Mouse (Mus musculus) embryonic facial prominence, embryonic 13.5 days (tissue): Measurements from ENCODE around the gene Fam240a. TPM values are rescaled to one million over a fixed set of nuclear protein-coding genes. Genes with fewer than 3 reads are reported as not detected.

Experiments
- ATAC-seq: fragments of 200-750 bp; cut with Nextera tagmentation; 2 replicates; pipeline ENCODE4 v1.8.0; 2017; ENCODE audit warnings: low read depth; ENCODE audit not compliant: insufficient number of reproducible peaks, insufficient read depth, low FRiP score, low TSS enrichment
- H3K27ac ChIP-seq: fragments of 300-500 bp; sonication (generic); 2 replicates; pipeline ENCODE4 v1.5.1; 2015; ENCODE audit warnings: moderate library complexity, mild to moderate bottlenecking, inconsistent platforms
- H3K27me3 ChIP-seq: fragments of 300-500 bp; sonication (generic); 2 replicates; pipeline ENCODE4 v1.6.1; 2015; ENCODE audit warnings: mild to moderate bottlenecking, inconsistent platforms
- H3K36me3 ChIP-seq: fragments of 300-500 bp; sonication (generic); 2 replicates; pipeline ENCODE4 v1.6.1; 2015; ENCODE audit warnings: mild to moderate bottlenecking, inconsistent platforms
- H3K4me1 ChIP-seq: fragments of 300-500 bp; sonication (generic); 2 replicates; pipeline ENCODE4 v1.6.1; 2015; ENCODE audit warnings: inconsistent platforms
- H3K4me2 ChIP-seq: fragments of 300-500 bp; sonication (generic); 2 replicates; pipeline ENCODE4 v1.6.1; 2015; ENCODE audit warnings: moderate library complexity, mild to moderate bottlenecking, inconsistent platforms
- H3K4me3 ChIP-seq: fragments of 300-500 bp; sonication (generic); 2 replicates; pipeline ENCODE4 v1.5.1; 2015; ENCODE audit warnings: mild to moderate bottlenecking, inconsistent platforms
- H3K9ac ChIP-seq: fragments of 300-500 bp; sonication (generic); 2 replicates; pipeline ENCODE4 v1.6.1; 2015; ENCODE audit warnings: mild to moderate bottlenecking, inconsistent platforms
- H3K9me3 ChIP-seq: fragments of 300-500 bp; sonication (generic); 2 replicates; pipeline ENCODE4 v1.6.1; 2016; ENCODE audit warnings: inconsistent platforms
- WGBS: fragments of 180-500 bp; shearing (Covaris S2); methylation state at CpG from one replicate; pipeline ENCODE4 v1.1.7; 2015; ENCODE audit warnings: mixed read lengths; 5-methylcytosine and 5-hydroxymethylcytosine counted together
- polyA plus RNA-seq: library from polyadenylated mRNA; unstranded; fragments of >200 nt; fragmentation: Nextera tagmentation; extraction: Ambion mirVana; gene quantifications from 2 replicates; pipeline ENCODE4 v1.2.1, GENCODE M21; 2015

The Fam240a gene
- polyA plus RNA-seq, 1 experiment from 2014 or later = not detected

DNA sequence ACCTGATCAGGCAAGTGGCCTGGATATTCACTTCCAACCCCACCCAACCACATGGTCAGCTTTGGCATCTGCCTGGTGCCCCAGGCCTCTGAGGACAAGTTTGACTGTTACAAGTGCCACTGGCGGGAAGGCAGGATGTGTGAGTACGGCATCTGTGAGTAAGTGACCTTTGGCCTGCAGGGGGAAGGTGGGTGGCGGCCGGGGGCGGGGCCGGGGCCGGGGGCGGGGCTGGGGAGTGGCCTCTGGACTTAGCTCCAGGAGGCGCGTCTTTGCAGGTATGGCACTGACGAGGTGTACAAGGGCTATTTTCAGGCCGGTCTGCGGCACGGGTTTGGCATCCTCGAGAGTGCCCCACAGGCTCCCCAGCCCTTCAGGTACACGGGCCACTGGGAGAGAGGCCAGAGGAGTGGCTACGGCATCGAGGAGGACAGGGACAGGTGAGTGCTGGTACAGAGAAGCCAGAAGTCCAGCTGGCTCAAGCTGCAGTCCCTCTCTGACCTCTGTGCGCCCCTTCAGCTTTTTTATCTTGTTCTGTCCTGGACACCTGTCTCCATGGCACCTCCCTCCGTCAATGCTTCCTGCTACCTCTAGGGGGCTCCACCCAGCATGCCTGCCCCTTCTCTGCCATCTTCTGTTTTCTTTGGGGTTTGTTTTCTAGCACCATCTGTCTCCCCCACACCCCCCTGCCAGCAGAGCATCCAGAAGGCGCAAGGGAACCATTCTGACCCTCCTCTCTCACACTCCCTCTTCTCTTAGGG, 26.5 kb downstream of the Fam240a start:
- H3K4me1 ChIP-seq = peaks cover 5% of the 10 kb centered on the region; the same call in 1 of the 2 replicates
- no peak for ATAC-seq
- no peak overlapping the region for H3K4me2 ChIP-seq
- WGBS = 9% methylated on average over 21 of the region's 21 CpGs
- H3K4me3 ChIP-seq = no peak overlapping the region
- no peaks in the 10 kb centered on the region; the same call in 1 of the 2 replicates for H3K27me3 ChIP-seq
- no peak overlapping the region for H3K9ac ChIP-seq
- no peak overlapping the region for H3K27ac ChIP-seq
- H3K9me3 ChIP-seq = no peaks in the 10 kb centered on the region
- H3K36me3 ChIP-seq = no peaks in the 10 kb centered on the region

GRCm38 (mm10) chr9:110888935-110889334, 27.7 kb downstream of the Fam240a start:
- Histone ChIP-seq H3K9ac (no peak overlapping the region), H3K4me2 (no peak overlapping the region), H3K27ac (no peak overlapping the region), H3K4me3 (no peak overlapping the region), H3K4me1 (peaks cover 5% of the 10 kb centered on the region; the same call in 1 of the 2 replicates), H3K27me3 (no peaks in the 10 kb centered on the region), H3K9me3 (no peaks in the 10 kb centered on the region), H3K36me3 (no peaks in the 10 kb centered on the region)
- no peak for ATAC-seq
- WGBS = 90% methylated on average over 14 of the region's 14 CpGs

GRCm38 (mm10) chr9:110887388-110888303, 29.0 kb downstream of the Fam240a start:
- no peak overlapping the region for H3K9ac ChIP-seq
- no peak for ATAC-seq
- H3K27ac ChIP-seq = no peak overlapping the region
- no peaks in the 10 kb centered on the region for H3K36me3 ChIP-seq
- WGBS = 60% methylated on average over 9 of the region's 9 CpGs
- peaks cover 5% of the 10 kb centered on the region; the same call in 1 of the 2 replicates for H3K4me1 ChIP-seq
- no peak overlapping the region for H3K4me2 ChIP-seq
- H3K4me3 ChIP-seq = no peak overlapping the region
- no peaks in the 10 kb centered on the region for H3K27me3 ChIP-seq
- H3K9me3 ChIP-seq = no peaks in the 10 kb centered on the region

GRCm38 (mm10) chr9:110881953-110882352, 34.7 kb downstream of the Fam240a start:
- Histone ChIP-seq H3K27me3 (peaks cover 46% of the 10 kb centered on the region), H3K4me1 (peaks cover 16% of the 10 kb centered on the region), H3K36me3 (no peaks in the 10 kb centered on the region), H3K4me2 (no peak overlapping the region), H3K27ac (no peak overlapping the region), H3K4me3 (no peak overlapping the region), H3K9me3 (no peaks in the 10 kb centered on the region), H3K9ac (no peak overlapping the region)
- 71% methylated on average over 7 of the region's 7 CpGs for WGBS
- ATAC-seq = no peak

DNA sequence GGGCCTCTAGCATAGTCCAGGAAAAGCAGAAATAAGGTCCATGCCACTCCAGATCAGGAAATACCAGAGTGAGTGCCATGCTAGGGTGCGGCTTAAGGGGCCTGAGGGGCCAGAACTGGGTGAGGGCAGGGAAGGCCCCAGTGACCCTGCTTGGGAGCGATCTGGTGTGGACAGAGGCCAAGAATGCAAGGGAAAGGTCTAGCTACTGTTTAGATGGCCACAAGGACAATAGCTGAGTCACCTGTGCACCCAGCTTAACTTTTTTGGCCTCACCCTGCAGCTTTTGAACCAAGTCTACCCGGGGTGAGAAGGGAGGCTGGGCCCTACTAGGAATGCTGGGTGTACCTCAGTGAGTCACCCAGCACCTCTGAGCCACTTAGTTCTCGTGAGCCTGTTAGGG, 35.9 kb downstream of the Fam240a start:
- Histone ChIP-seq H3K36me3 (no peaks in the 10 kb centered on the region), H3K9me3 (no peaks in the 10 kb centered on the region), H3K9ac (peak overlapping the region; percentile 77), H3K4me1 (peaks cover 16% of the 10 kb centered on the region), H3K27me3 (peaks cover 46% of the 10 kb centered on the region), H3K27ac (no peak overlapping the region), H3K4me2 (peak overlapping the region; percentile 93), H3K4me3 (peak overlapping the region; percentile 60)
- 79% methylated on average over 4 of the region's 4 CpGs for WGBS
- no peak for ATAC-seq

DNA sequence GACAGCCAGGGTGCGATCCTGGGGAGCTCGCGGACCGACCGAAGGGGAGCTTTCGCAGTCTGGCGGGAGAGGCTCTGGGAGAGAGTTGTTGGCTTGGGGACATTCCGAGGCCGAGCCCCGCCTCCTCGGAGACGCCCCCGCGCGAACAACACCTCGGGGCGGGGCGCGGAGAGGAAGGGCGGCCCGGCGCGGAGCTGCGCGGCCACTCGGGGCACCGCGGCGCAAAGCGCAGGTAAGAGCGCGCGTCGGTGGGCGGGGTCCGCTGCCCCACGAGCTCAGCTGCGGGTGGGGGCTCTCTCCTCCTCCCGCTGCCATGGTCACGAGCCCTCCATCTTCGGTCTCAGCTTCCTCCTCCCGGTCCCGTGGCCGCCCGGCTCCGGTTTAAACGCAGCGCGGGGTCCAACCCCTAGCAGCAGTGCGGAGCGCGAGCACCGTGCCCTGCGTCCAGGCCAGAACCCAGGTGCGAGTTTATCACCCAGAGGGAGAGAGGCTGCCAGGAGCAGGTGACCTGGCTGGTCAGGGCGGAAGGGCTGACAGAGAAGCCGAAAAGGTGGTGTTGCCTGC, 36.6 kb downstream of the Fam240a start, which contains the start of gene Tmie:
Gene Tmie, minus strand, starts transcription at position 116 of the 564 bp plus-strand sequence.
- H3K9me3 ChIP-seq = no peaks in the 10 kb centered on the region
- ATAC-seq = peak; percentile 49
- H3K4me1 ChIP-seq = peaks cover 20% of the 10 kb centered on the region
- WGBS = under 1% methylated on average over 49 of the region's 57 CpGs
- peaks cover 46% of the 10 kb centered on the region for H3K27me3 ChIP-seq
- H3K4me3 ChIP-seq = peak within 1 kb of the TSS; percentile 60
- H3K4me2 ChIP-seq = peak within 1 kb of the TSS; percentile 93
- H3K36me3 ChIP-seq = no peaks in the 10 kb centered on the region
- peak within 1 kb of the TSS; percentile 77 for H3K9ac ChIP-seq
- no peak within 1 kb of the TSS for H3K27ac ChIP-seq

- WGBS = 11% methylated on average over 12 of the region's 12 CpGs
- peaks cover 28% of the 10 kb centered on the region for H3K4me1 ChIP-seq
- no peaks in the 10 kb centered on the region for H3K36me3 ChIP-seq
- no peak within 1 kb of the TSS for H3K27ac ChIP-seq
- peak within 1 kb of the TSS; percentile 60 for H3K4me3 ChIP-seq
- peaks cover 50% of the 10 kb centered on the region for H3K27me3 ChIP-seq
- ATAC-seq = no peak
- peak within 1 kb of the TSS; percentile 77 for H3K9ac ChIP-seq
- no peaks in the 10 kb centered on the region for H3K9me3 ChIP-seq
- H3K4me2 ChIP-seq = peak within 1 kb of the TSS; percentile 93
Observed at GRCm38 (mm10) chr9:110879191-110879920, 37.3 kb downstream of the Fam240a start, which contains the start of gene Als2cl. Gene Als2cl (plus strand): TSS chr9:110879870.

DNA sequence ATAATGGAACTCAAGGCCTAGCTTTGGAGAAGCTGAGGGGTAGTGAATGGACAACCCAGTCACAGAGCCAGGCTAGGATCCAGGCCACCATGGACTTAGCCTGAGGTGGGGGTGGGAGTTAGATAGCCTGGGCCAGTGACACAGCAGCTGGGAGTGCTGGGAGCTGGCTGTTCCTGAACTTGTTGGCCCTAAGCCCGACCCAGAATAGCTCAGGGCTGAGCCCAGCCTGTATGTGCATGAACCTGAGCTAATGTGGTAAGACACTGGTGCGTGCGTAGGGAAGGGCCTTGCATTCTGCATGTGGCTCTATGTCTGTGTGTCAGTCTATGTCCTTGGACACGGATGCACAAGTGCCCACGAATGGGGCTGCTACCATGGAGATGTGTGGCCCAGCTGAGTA, 38.8 kb downstream of the Fam240a start:
- Histone ChIP-seq H3K27me3 (peaks cover 65% of the 10 kb centered on the region), H3K36me3 (no peaks in the 10 kb centered on the region)

GRCm38 (mm10) chr9:110877353-110877752, 39.3 kb downstream of the Fam240a start:
- Histone ChIP-seq H3K9ac (no peak overlapping the region), H3K9me3 (no peaks in the 10 kb centered on the region), H3K4me1 (peaks cover 38% of the 10 kb centered on the region), H3K4me3 (no peak overlapping the region), H3K27ac (no peak overlapping the region), H3K27me3 (peaks cover 69% of the 10 kb centered on the region), H3K36me3 (no peaks in the 10 kb centered on the region), H3K4me2 (no peak overlapping the region)
- WGBS = 76% methylated on average over 1 of the region's 1 CpGs
- no peak for ATAC-seq

More for the DNA sequence above, 38.8 kb downstream of the Fam240a start:
- H3K4me2 ChIP-seq = no peak overlapping the region
- H3K4me1 ChIP-seq = peaks cover 38% of the 10 kb centered on the region
- H3K27ac ChIP-seq = no peak overlapping the region
- 85% methylated on average over 5 of the region's 5 CpGs for WGBS
- H3K9ac ChIP-seq = no peak overlapping the region
- H3K9me3 ChIP-seq = no peaks in the 10 kb centered on the region
- ATAC-seq = no peak
- no peak overlapping the region for H3K4me3 ChIP-seq

- WGBS = 28% methylated on average over 4 of the region's 6 CpGs
- Histone ChIP-seq H3K27me3 (peaks cover 61% of the 10 kb centered on the region), H3K36me3 (no peaks in the 10 kb centered on the region), H3K9ac (no peak overlapping the region; the same call in 1 of the 2 replicates), H3K4me3 (no peak overlapping the region), H3K27ac (no peak overlapping the region), H3K9me3 (no peaks in the 10 kb centered on the region), H3K4me2 (no peak overlapping the region), H3K4me1 (peaks cover 33% of the 10 kb centered on the region)
- ATAC-seq = no peak
Observed at GRCm38 (mm10) chr9:110875288-110875695, 41.4 kb downstream of the Fam240a start.
